Mouse (Mus musculus) kidney, adult 11 months (tissue): ENCODE results near the gene Alad.

Experiments
- DNase-seq: peaks from one replicate; pipeline ENCODE4 v3.0.0; 2022

Alad gene

DNA sequence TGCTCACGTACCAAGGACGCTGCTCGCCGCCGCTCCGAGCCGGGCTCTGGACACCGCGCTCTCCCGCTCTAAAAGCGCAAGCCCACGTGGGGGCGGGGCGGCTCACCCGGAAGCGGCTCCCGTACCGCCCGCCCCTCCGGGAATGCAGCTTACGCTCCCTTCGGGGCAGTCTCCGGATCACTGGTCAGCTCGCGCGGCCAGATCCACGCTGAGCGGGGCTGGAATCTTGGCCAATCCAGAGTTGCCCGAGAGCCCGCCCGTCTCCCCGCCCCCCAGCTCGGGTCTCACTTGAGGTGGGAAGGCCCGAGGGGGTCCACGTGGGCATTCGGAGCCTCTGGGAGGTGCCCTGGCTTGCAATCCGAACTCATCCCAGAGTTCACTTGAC lies at the start of gene Alad:
TSS of gene Alad (minus strand) at position 70 of the 385 bp plus-strand sequence.
- DNase-seq, result peak; percentile 96

DNA sequence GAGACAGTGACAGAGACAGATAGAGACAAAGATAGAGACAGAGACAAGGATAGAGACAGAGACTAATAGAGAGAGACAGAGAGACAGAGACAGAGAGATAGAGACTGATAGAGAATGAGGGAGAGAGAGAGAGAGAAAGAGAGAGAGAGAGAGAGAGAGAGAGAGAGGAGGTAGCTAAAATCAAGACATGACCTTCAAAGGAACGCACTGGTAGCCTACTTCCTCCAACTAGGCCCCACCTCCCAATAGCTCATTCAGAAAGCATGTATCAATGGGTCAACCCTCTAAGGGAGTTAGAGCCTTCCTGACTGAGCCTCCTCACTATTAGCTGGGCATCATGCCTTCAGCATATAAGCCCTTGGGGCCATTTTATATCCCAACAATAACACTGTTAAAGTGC lies 48.6 kb upstream of the Alad start:
- no peak for DNase-seq

DNA sequence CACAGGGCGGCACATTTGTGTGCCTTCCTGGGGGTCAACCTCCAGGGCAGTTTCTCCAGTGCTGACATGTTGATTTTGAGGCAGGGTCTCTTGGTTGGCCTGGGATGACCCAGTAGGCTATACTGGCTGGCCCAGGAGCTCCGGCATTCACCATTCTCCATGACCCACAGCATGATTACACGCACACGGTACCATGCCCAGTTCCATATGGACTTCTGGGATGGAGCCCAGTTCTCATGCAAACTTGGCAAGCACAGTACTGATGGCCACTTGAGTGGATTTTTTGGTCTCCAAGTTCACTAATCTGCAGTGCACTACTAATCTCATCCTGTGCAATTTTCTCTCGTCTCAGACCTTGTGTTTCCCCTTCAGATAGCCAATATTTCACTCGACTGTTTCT lies 48.0 kb upstream of the Alad start:
- DNase-seq, result no peak

DNA sequence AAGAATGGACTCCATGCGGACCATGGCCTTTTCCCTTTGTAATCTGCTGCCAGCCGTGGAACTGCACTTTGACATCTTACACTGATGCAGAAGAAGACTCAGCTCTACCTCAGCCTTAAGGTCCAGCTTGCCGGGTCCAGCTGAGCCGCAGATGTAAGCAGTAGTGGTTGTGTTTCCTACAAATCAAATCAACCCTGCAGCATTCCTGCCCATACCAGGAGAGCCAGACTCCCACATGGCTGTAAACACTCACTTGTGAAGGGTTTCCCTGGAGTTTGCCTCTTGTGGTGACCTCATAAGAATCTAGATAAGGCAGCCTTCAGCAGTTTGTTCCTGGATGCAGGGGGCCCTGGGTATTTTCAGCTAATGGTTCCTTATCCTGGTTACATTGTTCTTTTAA lies 46.8 kb upstream of the Alad start:
- no peak for DNase-seq

DNA sequence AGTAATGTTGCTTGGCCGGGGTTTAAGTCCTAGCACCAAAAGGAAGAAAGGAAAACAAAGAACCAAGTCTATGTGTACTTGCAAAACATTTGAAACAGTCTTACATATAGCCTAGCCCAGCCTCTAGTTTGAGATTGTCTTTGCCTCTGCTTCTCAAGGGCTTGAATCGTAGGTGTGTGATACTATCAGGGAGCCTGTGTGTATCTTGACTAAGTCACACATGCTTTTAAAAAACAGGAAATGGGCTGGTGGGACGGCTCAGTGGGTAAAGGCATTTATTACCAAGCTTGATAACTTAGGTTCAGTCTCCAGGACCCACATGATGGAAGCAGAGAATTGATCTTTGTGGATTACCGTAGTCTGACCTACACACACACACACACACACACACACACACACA lies 42.3 kb upstream of the Alad start:
- no peak for DNase-seq

DNA sequence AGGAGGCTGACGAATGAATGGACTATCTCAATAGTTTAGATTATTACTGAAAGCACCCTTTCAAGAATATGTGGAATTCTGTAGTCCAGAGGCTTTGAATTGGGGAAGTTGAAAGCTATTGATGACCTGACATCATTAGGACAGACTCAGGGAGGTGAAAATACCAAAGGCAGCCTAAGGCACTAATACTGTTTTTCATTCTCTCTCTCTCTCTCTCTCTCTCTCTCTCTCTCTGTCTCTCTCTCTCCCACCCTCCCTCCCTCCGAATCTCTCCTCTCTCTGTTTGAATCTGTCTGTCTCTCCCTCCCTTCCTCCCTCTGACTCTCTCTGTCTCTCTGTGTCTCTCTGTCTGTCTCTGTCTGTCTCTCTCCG lies 41.9 kb upstream of the Alad start:
- no peak for DNase-seq

DNA sequence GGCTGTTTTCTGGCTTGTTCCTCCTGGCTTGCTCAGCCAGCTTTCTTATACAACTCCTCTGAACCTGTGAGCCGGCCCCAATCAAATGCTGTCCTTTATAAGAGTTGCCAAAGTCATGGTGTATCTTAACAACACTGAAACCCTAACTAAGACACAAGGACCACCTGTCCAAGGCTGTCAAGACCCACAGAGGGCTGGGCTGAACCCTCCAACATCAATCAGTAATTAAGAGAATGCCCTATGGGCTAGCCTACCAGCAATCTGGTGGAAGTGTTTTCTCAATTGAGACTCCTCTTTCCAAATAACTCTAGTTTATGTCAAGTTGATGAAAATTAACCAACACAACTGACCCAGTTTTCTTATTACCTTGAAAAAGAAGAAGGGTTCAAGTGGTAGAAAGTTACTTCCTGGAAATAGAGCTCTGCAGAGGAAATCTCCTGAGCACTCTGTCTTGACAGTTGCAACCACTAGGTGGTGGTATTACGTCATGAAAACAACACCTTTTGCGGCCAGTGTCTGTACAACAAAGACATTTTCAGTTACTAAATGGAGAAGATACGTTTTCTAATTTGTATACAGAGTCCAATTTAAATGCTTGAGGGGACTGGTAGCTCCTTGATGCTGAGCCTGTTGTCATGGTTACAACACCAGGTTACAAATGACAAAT lies 41.4 kb upstream of the Alad start:
- DNase-seq, result peak; percentile 37

DNA sequence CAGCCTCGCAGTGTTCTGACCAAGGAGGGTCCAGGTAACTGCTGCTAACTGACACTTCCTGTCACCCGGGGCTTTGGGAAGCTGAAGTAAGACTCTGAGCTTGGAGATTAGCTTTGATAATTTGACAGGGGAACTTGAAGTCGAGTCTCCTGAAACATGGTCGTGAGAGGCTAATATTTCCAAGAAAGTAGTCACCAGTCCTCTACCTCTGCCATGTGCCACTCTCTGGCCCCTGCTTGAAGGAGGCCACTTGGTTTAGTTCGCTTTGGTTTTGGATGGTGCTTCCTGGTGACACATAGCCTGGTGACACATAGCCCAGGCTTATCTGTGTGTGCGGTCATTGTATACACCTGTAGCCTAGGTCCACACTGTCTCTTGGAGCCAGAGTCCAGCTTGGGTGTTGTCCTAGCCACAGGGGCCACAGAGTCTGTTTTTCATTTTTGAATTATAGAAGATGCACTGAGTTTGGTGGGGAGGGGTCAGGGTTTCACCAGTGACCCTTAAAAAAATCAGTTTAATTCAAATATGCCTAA lies 40.1 kb upstream of the Alad start, which contains the start of gene Rgs3:
TSS of gene Rgs3 (plus strand) at position 51 of the 533 bp plus-strand sequence.
- DNase-seq, result no peak

DNA sequence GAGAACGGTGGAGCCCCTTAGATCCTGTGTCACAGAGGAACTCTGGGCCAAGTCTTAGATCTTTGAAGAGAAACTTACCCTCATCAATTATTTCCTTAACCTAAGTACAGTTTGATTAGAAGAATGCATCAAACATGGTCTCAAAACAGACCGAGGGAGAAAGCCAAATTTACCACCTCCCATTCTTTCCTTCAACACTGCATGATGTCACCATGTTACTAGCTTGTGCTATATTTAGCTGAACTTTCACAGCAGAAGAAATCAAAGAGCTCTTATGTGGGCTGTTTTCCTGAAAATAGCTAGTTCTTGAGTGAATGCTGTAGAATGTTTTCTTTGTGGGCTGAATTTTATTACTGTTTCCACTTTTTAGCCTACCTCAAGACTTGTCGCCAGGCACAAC lies 37.7 kb upstream of the Alad start:
- no peak for DNase-seq

DNA sequence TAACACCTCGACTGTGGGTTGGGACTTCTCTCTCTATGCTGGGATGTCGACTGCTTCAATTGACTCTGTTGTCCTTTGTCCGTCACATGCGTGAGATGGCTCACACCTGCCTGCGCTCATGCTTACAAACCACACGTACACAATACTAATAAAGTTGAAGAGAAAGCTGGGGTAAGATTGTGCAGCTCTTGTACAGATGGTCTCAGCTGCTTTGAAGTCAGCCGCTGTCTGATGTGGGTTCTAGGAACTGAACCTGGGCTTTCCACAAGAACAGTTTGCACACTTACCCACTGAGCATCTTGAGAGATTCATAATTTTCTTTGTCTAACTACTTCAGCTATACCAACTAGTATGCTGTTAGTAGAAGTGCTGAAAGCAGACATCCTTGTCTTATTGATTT lies 32.2 kb upstream of the Alad start:
- DNase-seq, result no peak

DNA sequence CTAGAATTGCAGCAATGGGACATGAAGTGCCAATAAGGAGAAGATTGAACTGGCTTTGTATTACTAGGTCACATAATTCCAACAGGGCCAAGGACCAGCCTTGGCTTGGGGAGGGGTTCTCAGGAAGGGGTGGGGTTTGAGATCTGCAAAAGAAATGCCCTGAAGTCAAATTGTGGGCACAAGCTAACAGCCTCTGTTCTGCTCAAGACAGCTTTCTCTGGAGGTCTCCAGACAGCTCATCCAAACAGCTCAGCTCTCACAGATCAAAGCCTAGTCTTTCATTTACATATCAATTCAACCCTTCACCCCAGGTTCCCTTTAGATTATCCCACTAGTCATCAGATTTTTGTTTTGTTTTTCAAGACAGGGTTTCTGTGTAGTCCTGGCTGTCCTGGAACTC lies 25.1 kb upstream of the Alad start:
- no peak for DNase-seq

DNA sequence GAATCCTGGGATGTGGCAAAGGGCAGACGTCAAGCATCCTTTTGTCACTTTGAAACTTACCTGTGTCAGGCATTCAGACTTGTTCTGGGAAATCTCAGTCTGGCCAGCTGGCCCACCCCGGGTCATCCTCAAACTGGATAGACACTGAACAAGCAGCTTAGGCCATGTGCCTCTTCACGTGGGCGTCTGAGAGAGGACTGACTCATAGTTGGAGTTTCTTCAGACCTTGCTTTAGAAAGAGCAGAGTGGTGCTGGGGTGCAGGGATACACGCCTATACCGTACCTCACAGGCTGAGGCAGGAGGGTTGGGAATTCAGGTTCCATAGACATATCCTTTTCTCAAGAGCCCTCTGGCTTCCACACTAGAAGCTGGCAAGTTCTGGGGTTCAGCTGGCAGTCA lies 24.1 kb upstream of the Alad start:
- no peak for DNase-seq

DNA sequence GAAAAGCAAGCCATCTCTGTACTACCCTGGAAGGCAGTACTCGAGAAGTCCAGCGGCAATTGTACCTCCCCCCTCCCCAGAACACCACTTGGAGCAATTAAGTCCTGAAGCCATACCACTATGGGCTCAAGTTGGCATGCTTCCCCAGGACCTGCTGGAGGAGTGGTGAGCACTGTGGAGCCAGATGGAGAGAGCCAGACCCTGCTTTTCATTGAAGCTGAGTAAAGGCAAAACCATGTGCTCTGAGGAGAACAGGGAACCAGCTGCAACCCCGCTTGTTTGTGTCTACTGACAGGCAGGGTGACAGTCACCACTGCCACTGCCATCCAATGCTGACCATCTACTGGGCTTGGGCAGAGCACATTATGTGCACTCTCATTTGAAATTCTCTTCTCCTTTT lies 22.1 kb upstream of the Alad start:
- DNase-seq, result no peak

DNA sequence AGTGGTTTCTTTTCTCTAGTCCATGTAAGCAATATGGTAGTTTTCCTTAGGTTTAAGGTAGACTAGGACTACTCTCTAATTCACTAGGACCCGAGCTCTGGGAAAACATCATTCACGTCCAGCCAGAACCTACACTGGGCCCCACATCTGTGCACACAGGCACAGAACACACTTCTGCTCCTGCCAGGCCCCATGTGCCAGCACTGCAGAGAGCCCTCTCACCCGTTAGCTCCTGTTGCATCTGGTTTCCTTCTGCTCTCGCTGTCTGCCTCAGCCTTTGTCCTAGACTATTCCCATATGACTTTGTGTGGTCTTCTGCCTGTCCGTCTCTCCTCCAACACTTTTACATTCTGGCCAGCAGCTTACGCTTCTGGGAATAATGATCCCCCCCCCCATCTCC lies 14.0 kb upstream of the Alad start:
- DNase-seq, result no peak

DNA sequence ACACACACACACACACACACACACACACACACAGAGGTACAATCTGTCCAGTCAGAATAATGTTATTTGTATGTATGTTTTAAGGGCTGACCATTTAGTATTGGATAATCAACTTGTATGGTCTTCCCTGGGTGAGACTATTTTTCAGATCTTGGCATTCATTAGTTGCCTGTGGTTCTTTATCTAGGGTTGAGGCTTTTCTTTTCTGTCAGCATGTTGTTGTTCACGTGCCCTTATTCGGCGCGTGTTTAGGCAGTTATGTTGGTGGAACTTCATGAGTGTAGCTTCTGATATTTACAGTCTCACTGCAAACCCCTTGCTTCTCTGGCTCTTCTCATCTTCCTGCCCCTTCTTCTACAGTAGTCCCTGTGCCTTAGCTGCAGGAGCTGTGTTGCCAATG lies 7.9 kb upstream of the Alad start:
- DNase-seq, result no peak

DNA sequence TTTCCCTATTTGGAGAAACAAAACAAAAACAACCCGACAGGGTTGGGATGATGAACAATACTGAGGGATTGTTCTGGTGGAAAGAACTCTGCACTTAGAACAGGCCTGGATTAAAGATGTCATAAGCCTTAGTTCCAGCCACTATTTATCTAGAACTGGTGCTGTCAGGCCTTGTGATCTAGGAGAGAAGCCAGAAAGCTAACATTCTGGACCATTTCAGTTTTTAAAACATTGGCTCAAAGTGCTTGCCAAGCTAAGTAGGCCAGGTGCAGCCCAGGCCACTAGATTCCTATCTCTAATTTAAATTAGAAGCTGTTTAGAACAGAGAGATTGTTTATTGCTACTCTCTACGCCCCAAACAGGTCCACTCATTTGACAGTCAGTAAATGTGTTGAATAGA lies 6.5 kb upstream of the Alad start:
- no peak for DNase-seq

DNA sequence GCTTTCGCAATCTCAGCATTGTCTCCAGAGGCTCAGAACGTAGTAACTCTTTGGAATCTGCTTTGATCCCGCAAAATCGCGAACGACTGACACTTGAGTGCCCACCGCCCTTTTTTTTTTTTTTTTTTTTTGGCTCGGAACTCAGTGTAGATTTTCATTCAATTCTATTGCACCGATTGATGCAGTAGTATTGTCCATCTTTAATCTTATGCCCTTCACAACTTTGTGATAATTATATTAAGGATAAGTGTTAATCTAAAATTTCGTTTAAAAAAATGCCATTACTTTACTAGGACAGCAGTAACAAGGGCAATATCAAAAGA lies 5.7 kb upstream of the Alad start:
- no peak for DNase-seq

DNA sequence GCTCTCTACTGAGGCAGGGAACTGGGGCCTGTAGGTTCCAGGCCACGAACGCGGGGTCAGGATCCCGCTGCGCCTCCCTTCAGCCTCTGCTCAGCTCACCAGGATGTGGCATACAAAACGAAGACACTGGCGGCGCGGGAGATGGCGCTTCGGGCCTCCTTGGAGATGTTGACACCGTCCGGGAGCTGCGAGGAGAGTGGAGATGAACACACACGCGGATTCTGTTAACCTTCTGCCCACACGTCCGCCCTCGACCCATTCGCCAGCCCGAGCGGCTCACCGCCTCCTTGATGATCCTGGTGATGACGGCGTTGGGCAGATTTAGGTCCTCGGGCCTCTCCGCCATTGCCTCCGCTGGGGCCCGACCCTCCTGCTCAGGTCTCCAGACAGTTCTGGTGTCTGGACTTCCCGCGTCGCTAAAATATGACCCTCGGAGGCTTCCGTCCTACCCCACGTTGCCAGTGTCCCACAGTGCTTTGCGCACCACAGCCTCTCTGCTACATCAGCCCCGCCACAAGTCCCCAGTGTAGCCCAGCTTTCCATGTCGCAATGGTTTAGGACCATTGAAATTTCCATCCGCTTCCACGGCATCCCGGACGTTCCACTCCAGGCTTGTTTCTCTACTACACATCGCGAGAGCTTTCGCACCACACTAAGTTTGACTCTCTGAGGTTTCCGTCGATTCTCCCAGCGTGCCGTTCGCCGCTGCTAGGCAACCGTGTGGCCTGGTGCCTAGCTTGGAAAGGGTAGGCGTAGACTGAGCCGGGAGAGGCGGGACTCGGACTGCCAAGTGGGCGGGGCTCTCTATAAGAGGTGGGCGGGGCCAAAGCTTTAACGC lies 5.2 kb upstream of the Alad start, which contains the start of the genes Pole3 and 4933430I17Rik:
TSS of gene Pole3 (minus strand) at position 418 of the 838 bp plus-strand sequence.
TSS of gene 4933430I17Rik (plus strand) at position 719 of the 838 bp plus-strand sequence.
- peak; percentile 95 for DNase-seq

DNA sequence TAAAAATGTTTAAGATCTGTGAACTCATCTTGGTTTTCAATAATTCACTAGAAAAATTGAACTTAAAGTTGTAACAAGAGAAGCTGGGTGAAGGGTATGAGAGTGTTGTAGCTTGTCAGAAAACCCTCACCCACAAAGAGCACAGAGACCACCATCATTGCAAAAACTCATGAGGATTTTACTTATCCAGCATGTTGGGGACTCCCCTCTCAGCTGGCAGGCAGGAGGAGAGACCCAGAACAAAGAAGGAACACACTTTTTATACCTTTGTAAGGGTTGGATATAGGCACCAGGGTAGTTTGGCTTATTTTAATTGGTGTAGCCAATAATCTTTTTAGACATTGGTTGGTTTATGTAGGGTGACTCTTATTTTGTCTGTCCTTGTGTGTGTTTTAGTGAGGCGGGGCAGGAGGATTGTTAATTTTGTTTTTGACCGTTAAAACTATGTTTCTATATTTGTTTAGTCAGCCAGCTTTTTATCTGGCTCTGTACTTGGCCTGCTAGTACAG lies 1.2 kb upstream of the Alad start:
- DNase-seq, result no peak

DNA sequence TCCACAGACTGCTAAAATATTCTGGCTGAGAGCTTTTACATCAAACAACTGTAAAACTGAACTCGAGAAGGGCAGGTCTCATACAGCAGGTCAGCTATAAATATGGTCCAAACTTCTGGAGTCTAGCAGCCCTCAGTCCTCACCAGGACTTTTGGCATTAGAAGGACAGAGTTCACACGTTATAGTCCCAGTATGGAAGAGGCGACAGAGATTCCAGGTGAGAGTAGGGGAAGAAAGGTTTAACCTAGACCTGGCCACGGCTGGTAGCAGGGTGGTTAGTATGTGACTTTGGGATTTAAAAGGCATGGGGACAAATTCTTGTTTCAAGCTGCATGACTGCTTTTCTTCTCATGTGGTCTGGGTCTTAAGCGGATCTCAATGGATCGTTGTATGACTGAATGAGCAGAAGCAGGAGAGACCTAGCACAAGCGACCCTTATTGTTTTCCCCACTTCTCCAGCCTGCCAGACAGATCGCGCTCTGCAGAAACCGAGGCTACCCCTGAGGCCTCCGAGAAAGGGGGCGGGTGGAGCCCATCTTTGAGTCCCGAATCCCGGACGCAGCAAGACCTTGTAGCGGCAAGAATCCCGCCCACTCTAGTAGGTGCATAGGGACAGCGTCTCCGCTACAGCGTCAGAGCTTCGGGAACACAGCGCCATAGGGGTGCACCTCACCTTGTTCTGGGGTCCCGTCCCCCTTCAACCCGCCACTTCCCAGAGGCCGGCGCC lies 433 bp downstream of the Alad start:
- no peak for DNase-seq

DNA sequence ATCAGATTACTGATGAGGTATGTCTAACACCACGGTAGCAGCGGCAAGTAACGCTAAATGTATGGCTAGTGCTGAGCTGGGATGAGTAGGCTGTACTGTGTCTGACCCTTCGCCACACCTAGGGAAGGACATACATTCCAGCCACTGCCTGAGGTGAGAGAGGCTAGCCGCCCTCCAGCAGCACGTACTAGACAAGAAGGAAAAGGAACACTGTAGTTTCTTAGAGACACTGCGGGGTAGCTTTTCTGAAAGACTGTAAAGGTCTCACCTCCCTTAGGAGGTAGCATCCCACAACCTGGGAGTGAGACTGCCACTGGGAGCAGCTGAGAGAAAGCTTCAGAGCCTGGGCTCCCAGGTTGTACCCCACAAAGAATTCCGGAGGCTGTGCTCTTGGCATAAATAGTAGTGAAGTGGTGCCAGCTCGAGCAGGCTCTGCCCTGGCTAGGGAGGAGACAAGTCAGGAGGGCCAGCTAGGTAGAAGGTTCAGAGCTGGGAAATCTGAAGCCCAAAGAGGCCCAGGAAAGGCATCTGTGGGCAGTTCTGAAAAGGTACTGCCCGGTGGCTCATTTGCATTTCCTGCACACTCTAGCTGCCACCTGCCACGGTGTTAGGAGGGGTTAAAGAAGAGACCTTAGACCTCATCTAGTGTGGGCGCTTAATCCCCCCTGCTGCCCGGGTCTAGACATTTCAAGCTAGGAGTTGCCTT lies 1.1 kb downstream of the Alad start:
- peak; percentile 84 for DNase-seq

DNA sequence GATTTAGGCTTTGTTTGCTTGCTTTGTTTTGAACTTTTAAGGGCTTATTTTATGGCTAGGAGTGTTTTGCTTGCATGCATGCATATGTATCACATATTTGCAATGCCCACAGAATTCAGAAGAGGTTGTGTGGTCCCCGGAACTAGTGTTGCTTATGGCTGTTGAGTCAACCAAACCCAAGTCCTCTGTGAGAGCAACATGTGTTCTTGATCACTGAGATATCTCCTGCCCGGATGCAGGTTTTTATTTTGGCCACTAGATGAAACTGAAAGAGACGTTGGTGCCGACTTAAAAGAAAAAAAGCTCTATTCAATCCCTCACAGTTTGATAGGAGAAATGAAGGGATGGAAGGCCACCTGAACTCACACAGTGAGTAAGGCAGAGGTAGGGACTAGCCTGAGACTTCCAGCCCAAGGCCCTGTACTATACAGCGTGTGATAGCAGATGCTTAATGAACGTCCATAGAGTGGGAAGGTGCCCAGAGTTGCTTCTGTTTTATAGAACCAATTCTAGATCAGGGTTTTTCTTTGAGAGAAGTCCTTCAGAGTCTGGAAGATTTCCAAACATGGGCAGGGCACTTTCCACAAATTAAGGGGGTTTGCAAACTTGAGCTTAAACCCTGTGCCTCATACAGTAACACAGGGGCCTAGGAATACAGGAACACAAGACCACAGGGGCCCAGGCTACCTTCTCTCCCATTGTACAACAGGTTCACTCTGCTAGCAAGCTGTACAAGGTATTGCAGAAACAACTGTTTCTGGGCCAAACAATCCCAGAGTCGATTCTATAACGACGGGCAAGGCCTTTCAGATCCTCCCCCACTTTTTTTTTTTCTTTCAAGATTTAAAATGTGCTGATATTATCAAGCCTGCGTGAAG lies 1.9 kb downstream of the Alad start:
- DNase-seq, result no peak
